Comparison of ENCODE assay signal across 18 mouse cellular contexts in the genomic region with DNA sequence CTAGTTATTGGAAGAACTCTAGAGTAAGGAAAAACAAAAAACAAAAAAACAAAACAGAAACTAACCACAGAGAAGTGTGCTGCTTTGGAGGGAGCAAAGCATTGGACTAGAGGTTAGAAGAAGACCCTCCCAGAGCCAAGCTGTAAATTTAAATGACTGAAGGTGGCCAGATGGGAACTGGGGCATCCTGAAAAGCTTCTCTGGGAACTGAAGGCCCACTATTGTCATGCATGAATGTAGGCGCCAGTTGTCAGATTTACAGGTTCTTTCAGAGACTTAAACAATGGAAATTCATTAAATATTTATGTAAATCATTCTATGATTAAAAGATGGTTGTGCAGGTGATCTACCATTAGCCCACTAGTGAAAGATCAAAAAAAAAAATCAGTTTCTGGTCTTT.
DNase-seq lines count a peak whose midpoint lies in the region; ATAC-seq and TF ChIP-seq lines count a peak whose summit lies in the region.
"Had no signal": no experiment of that assay in that cellular context is flagged by ENCODE, and none has a peak within 500 bp of the region (broad histone marks: within the 10 kb centered on the region; RNA-seq: fewer than 3 reads in every experiment).

No protein-coding gene starts in this region.

- H3K4me2 ChIP-seq in intestine, postnatal 0 days (replicated peaks; ENCODE audit: low read depth), result no peak overlapping the region
- H3K4me2 ChIP-seq: embryonic facial prominence, embryonic 12.5 days; forebrain, embryonic 13.5 days; forebrain, embryonic 15.5 days had no signal

- H3K9me3 ChIP-seq in ES-Bruce4 (replicated peaks; ENCODE audit: control insufficient read depth, insufficient read depth, low read length, poor library complexity, severe bottlenecking), result no peaks in the 10 kb centered on the region
- H3K9me3 ChIP-seq in intestine, postnatal 0 days (ENCODE audit: control insufficient read depth), result no peaks in the 10 kb centered on the region
- H3K9me3 ChIP-seq: embryonic facial prominence, embryonic 10.5 days; embryonic facial prominence, embryonic 12.5 days; forebrain, embryonic 13.5 days; forebrain, embryonic 15.5 days; G1E had no signal

- no peak overlapping the region for H3K4me3 ChIP-seq in ES-Bruce4 (ENCODE audit: low read depth, low read length)
- no peak overlapping the region for H3K4me3 ChIP-seq in intestine, postnatal 0 days (ENCODE audit: low read depth, low read length)
- H3K4me3 ChIP-seq: embryonic facial prominence, embryonic 10.5 days; embryonic facial prominence, embryonic 12.5 days; forebrain, embryonic 13.5 days; forebrain, embryonic 15.5 days had no signal

- no peaks in the 10 kb centered on the region for H3K27me3 ChIP-seq in ES-Bruce4 (ENCODE audit: control insufficient read depth, insufficient read depth, low read length, poor library complexity, severe bottlenecking)
- no peaks in the 10 kb centered on the region for H3K27me3 ChIP-seq in intestine, postnatal 0 days (replicated peaks; ENCODE audit: control insufficient read depth, insufficient read depth, low read length)
- H3K27me3 ChIP-seq: forebrain, embryonic 13.5 days; forebrain, embryonic 15.5 days had no signal

- no peaks in the 10 kb centered on the region for H3K36me3 ChIP-seq in ES-Bruce4 (ENCODE audit: control insufficient read depth, insufficient read depth, low read length, poor library complexity, severe bottlenecking)
- no peaks in the 10 kb centered on the region for H3K36me3 ChIP-seq in intestine, postnatal 0 days (ENCODE audit: control insufficient read depth, insufficient read depth)
- H3K36me3 ChIP-seq: embryonic facial prominence, embryonic 10.5 days; embryonic facial prominence, embryonic 12.5 days; forebrain, embryonic 15.5 days; G1E had no signal

- TF ChIP-seq EP300 in ES-Bruce4 (IDR thresholded peaks at IDR 0.05; ENCODE audit: insufficient read depth, low read depth, low read length), result peak; percentile 76; the same call in 1 of the 2 replicates

- no peak overlapping the region for H3K9ac ChIP-seq in ES-Bruce4 (ENCODE audit: low read depth, poor library complexity, severe bottlenecking)
- no peak overlapping the region for H3K9ac ChIP-seq in intestine, postnatal 0 days (ENCODE audit: low read depth, low read length)
- H3K9ac ChIP-seq: embryonic facial prominence, embryonic 12.5 days; forebrain, embryonic 13.5 days; forebrain, embryonic 15.5 days; forebrain, postnatal 0 days had no signal

- H3K27ac ChIP-seq in ES-Bruce4 (ENCODE audit: insufficient read depth, low read length), result no peak overlapping the region
- H3K27ac ChIP-seq in intestine, postnatal 0 days (ENCODE audit: low read depth, low read length), result no peak overlapping the region
- H3K27ac ChIP-seq: embryonic facial prominence, embryonic 10.5 days; embryonic facial prominence, embryonic 12.5 days; forebrain, embryonic 13.5 days; forebrain, embryonic 15.5 days had no signal

- DNase-seq in ES-CJ7 (ENCODE audit: low read depth, low spot score) (peak; percentile 90), R1 (ENCODE audit: low read depth, low spot score) (peak; percentile 94)
- DNase-seq in cerebellum, adult 9-10 months, result no peak
- DNase-seq: cerebellum, adult 11-12 months; cerebellum, adult 8-10 months; cerebellum, postnatal 25 days; embryo, embryonic 11 days; forebrain, postnatal 0 days had no signal

- 79% methylated on average over 1 of the region's 1 CpGs for WGBS in intestine, postnatal 0 days

- ATAC-seq in inflammation-experienced regulatory T-cells, adult 6 months, result no peak
- no peak for ATAC-seq in intestine, postnatal 0 days
- ATAC-seq: activated CD4-positive, CD25-positive, alpha-beta regulatory T cell, adult 4 months; forebrain, embryonic 13.5 days; forebrain, embryonic 15.5 days; forebrain, postnatal 0 days; Patski had no signal

- peaks cover 6% of the 10 kb centered on the region for H3K4me1 ChIP-seq in ES-Bruce4 (ENCODE audit: control insufficient read depth, insufficient read depth, low read length)
- no peaks in the 10 kb centered on the region for H3K4me1 ChIP-seq in intestine, postnatal 0 days (replicated peaks; ENCODE audit: control insufficient read depth, insufficient read depth, low read length)
- H3K4me1 ChIP-seq: embryonic facial prominence, embryonic 10.5 days; embryonic facial prominence, embryonic 12.5 days; forebrain, embryonic 13.5 days; forebrain, embryonic 15.5 days had no signal

- no peak for TF ChIP-seq CTCF in ES-Bruce4 (IDR thresholded peaks at IDR 0.05; ENCODE audit: low read depth, low read length)
- no peak for TF ChIP-seq CTCF in intestine, postnatal 0 days (IDR thresholded peaks at IDR 0.05; ENCODE audit: low read depth)

- no peak for TF ChIP-seq POLR2A in ES-Bruce4 (IDR thresholded peaks at IDR 0.05; ENCODE audit: insufficient read depth, low read length)
